ENCODE assay signal across 10 mouse cellular contexts in genomic region chr15:102393584-102394014, GRCm38 (mm10). TPM values are rescaled to one million over a fixed set of nuclear protein-coding genes. Genes with fewer than 3 reads are reported as not detected.
DNase-seq lines count a peak whose midpoint lies in the region; ATAC-seq and TF ChIP-seq lines count a peak whose summit lies in the region.
"Had no signal": no experiment of that assay in that cellular context is flagged by ENCODE, and none has a peak within 500 bp of the region (broad histone marks: within the 10 kb centered on the region; RNA-seq: fewer than 3 reads in every experiment).

No protein-coding gene starts in this region.

- no peak; the same call in 1 of the 2 replicates for TF ChIP-seq CTCF in heart, adult 2 months (IDR thresholded peaks at IDR 0.05)
- no peak for TF ChIP-seq CTCF in heart, postnatal 0 days (IDR thresholded peaks at IDR 0.05; ENCODE audit: low read depth)

- peak in 1 of 2 experiments; percentile 48 for DNase-seq in heart, adult 2 months
- no peak for DNase-seq in heart, postnatal 14 days
- DNase-seq in ZHBTc4 (ENCODE audit: low read depth, low spot score): peak; percentile 86
- DNase-seq in heart, postnatal 0 days (ENCODE audit: low spot score): no peak
- no peak for DNase-seq in cerebellum, adult 18-20 months
- DNase-seq: cerebellum, postnatal 25 days had no signal

- H3K9ac ChIP-seq in heart, adult 2 months (ENCODE audit: low read depth, low read length): no peak overlapping the region
- H3K9ac ChIP-seq in heart, postnatal 0 days (replicated peaks; ENCODE audit: low read depth, low read length): no peak overlapping the region
- H3K9ac ChIP-seq in forebrain, embryonic 12.5 days: no peak overlapping the region
- no peak overlapping the region for H3K9ac ChIP-seq in forebrain, embryonic 15.5 days (replicated peaks)

- intact Hi-C loops in heart, adult 2 months (cut with DNase I): no loop called here
- intact Hi-C loops in heart, postnatal 14 days (cut with DNase I): no loop called here

- H3K9me3 ChIP-seq in heart, postnatal 0 days (replicated peaks; ENCODE audit: control insufficient read depth, low read length): no peaks in the 10 kb centered on the region
- H3K9me3 ChIP-seq in forebrain, embryonic 12.5 days: no peaks in the 10 kb centered on the region
- H3K9me3 ChIP-seq in forebrain, embryonic 15.5 days: no peaks in the 10 kb centered on the region

- no peak overlapping the region for H3K4me2 ChIP-seq in heart, postnatal 0 days (ENCODE audit: low read depth, low read length)
- no peak overlapping the region for H3K4me2 ChIP-seq in forebrain, embryonic 12.5 days
- no peak overlapping the region for H3K4me2 ChIP-seq in forebrain, embryonic 15.5 days (replicated peaks)

- TF ChIP-seq EP300 in heart, adult 2 months (IDR thresholded peaks at IDR 0.05; ENCODE audit: insufficient read depth, low read depth, low read length): no peak
- TF ChIP-seq EP300 in heart, postnatal 0 days (IDR thresholded peaks at IDR 0.05; ENCODE audit: low read depth): no peak

- peaks cover 6% of the 10 kb centered on the region; the same call in 1 of the 2 replicates for H3K36me3 ChIP-seq in heart, adult 2 months (ENCODE audit: control insufficient read depth, insufficient read depth, low read length)
- H3K36me3 ChIP-seq in heart, postnatal 0 days (replicated peaks; ENCODE audit: control insufficient read depth, insufficient read depth, low read length): no peaks in the 10 kb centered on the region
- H3K36me3 ChIP-seq in forebrain, embryonic 12.5 days (replicated peaks): no peaks in the 10 kb centered on the region
- no peaks in the 10 kb centered on the region for H3K36me3 ChIP-seq in forebrain, embryonic 15.5 days

- peak overlapping the region; percentile 79 for H3K27ac ChIP-seq in heart, adult 2 months
- peak overlapping the region; percentile 57 for H3K27ac ChIP-seq in heart, postnatal 0 days (ENCODE audit: low read depth)
- H3K27ac ChIP-seq in forebrain, embryonic 12.5 days: no peak overlapping the region
- H3K27ac ChIP-seq in forebrain, embryonic 15.5 days (replicated peaks): no peak overlapping the region

- no peak overlapping the region for H3K4me3 ChIP-seq in heart, adult 2 months
- no peak overlapping the region for H3K4me3 ChIP-seq in heart, postnatal 0 days (ENCODE audit: low read depth, low read length)
- H3K4me3 ChIP-seq in forebrain, embryonic 12.5 days (replicated peaks): no peak overlapping the region
- no peak overlapping the region for H3K4me3 ChIP-seq in forebrain, embryonic 15.5 days

- H3K79me2 ChIP-seq in heart, adult 2 months (replicated peaks; ENCODE audit: control insufficient read depth, insufficient read depth, low read length): no peaks in the 10 kb centered on the region

- ATAC-seq in heart, postnatal 0 days (ENCODE audit: insufficient read depth, low read depth): peak; percentile 28
- ATAC-seq in megakaryocyte, adult 5-6 weeks (ENCODE audit: poor library complexity, severe bottlenecking): peak; percentile 99
- ATAC-seq in forebrain, embryonic 12.5 days (ENCODE audit: low FRiP score): no peak
- no peak for ATAC-seq in forebrain, embryonic 15.5 days (replicated peaks)

- no peaks in the 10 kb centered on the region for H3K27me3 ChIP-seq in heart, adult 2 months (ENCODE audit: control insufficient read depth, insufficient read depth, low read length)
- no peaks in the 10 kb centered on the region for H3K27me3 ChIP-seq in heart, postnatal 0 days (ENCODE audit: control insufficient read depth, insufficient read depth, low read length)
- H3K27me3 ChIP-seq in forebrain, embryonic 12.5 days: 0 out of 2 replicates have a peak, but pooled peaks cover 4% of the 10 kb centered on the region
- H3K27me3 ChIP-seq in forebrain, embryonic 15.5 days: no peaks in the 10 kb centered on the region

- no peak for TF ChIP-seq POLR2A in heart, adult 2 months (IDR thresholded peaks at IDR 0.05; ENCODE audit: insufficient read depth, low read depth, low read length)

- peaks cover 12% of the 10 kb centered on the region for H3K4me1 ChIP-seq in heart, adult 2 months (ENCODE audit: control insufficient read depth, insufficient read depth, low read length)
- peaks cover 9% of the 10 kb centered on the region; the same call in 1 of the 2 replicates for H3K4me1 ChIP-seq in heart, postnatal 0 days (ENCODE audit: control insufficient read depth, insufficient read depth)
- H3K4me1 ChIP-seq in forebrain, embryonic 12.5 days: peaks cover 10% of the 10 kb centered on the region
- no peaks in the 10 kb centered on the region for H3K4me1 ChIP-seq in forebrain, embryonic 15.5 days

RNA-seq across cellular contexts. Expression of gene Sp1, which starts 12.3 kb away (rescaled TPM):
- 10 to 100 TPM; 36.5 to 41.5 TPM for total RNA-seq in heart, adult 2 months (2021)
- 9.6 and 17.3 TPM in 2 replicates for polyA plus RNA-seq in heart, adult 2 months (2012; rRNA removed)
- 10 to 100 TPM; 47.5 to 52.3 TPM for total RNA-seq in heart, postnatal 14 days (2021)
- 32.1 and 32.6 TPM in 2 replicates for total RNA-seq in heart, postnatal 0 days (2014; rRNA removed; ENCODE audit: low replicate concordance)
- polyA plus RNA-seq in heart, postnatal 0 days (2015; fragmentation: Nextera tagmentation; extraction: Ambion mirVana): 3.0 and 3.1 TPM in 2 replicates
- 68.3 and 71.8 TPM in 2 replicates for total RNA-seq in megakaryocyte, adult 5-6 weeks (2015)
- 64.1 and 72.2 TPM in 2 replicates for total RNA-seq in megakaryocyte, adult 5-6 weeks (2017)
- 10.8 and 11.2 TPM in 2 replicates for polyA plus RNA-seq in forebrain, embryonic 12.5 days (2016; fragmentation: Nextera tagmentation; extraction: Ambion mirVana)
- polyA plus RNA-seq in forebrain, embryonic 15.5 days (2015; fragmentation: Nextera tagmentation; extraction: Ambion mirVana): 5.4 and 5.6 TPM in 2 replicates

RNA-seq across cellular contexts. Expression of gene Sp7, which starts 26.6 kb away (rescaled TPM):
- total RNA-seq in heart, adult 2 months (2021): not detected
- 0.06 TPM in 1 of 2 replicates, not detected in the other for polyA plus RNA-seq in heart, adult 2 months (2012; rRNA removed)
- not detected for total RNA-seq in heart, postnatal 14 days (2021)
- not detected in 2 replicates for total RNA-seq in heart, postnatal 0 days (2014; rRNA removed; ENCODE audit: low replicate concordance)
- not detected in 2 replicates for polyA plus RNA-seq in heart, postnatal 0 days (2015; fragmentation: Nextera tagmentation; extraction: Ambion mirVana)
- total RNA-seq in megakaryocyte, adult 5-6 weeks (2015): not detected in 2 replicates
- total RNA-seq in megakaryocyte, adult 5-6 weeks (2017): not detected in 2 replicates
- 0.32 and 0.46 TPM in 2 replicates for polyA plus RNA-seq in forebrain, embryonic 12.5 days (2016; fragmentation: Nextera tagmentation; extraction: Ambion mirVana)
- polyA plus RNA-seq in forebrain, embryonic 15.5 days (2015; fragmentation: Nextera tagmentation; extraction: Ambion mirVana): 0.36 and 0.40 TPM in 2 replicates
- total RNA-seq: heart, postnatal 10 days had no signal

RNA-seq across cellular contexts. Expression of gene Aaas, which starts 43.0 kb away (rescaled TPM):
- 10 to 100 TPM; 10.8 to 13.2 TPM for total RNA-seq in heart, adult 2 months (2021)
- polyA plus RNA-seq in heart, adult 2 months (2012; rRNA removed): 22.1 and 26.2 TPM in 2 replicates
- total RNA-seq in heart, postnatal 14 days (2021): 10 to 100 TPM in 1 of 2 experiments, 1 to 10 TPM in 1; 9.5 to 15.2 TPM
- 25.9 and 59.6 TPM in 2 replicates for total RNA-seq in heart, postnatal 0 days (2014; rRNA removed; ENCODE audit: low replicate concordance)
- polyA plus RNA-seq in heart, postnatal 0 days (2015; fragmentation: Nextera tagmentation; extraction: Ambion mirVana): 18.8 and 20.4 TPM in 2 replicates
- 67.5 and 75.2 TPM in 2 replicates for total RNA-seq in megakaryocyte, adult 5-6 weeks (2015)
- 64.3 and 100 TPM in 2 replicates for total RNA-seq in megakaryocyte, adult 5-6 weeks (2017)
- polyA plus RNA-seq in forebrain, embryonic 12.5 days (2016; fragmentation: Nextera tagmentation; extraction: Ambion mirVana): 75.0 and 78.2 TPM in 2 replicates
- polyA plus RNA-seq in forebrain, embryonic 15.5 days (2015; fragmentation: Nextera tagmentation; extraction: Ambion mirVana): 42.6 and 44.9 TPM in 2 replicates

RNA-seq across cellular contexts. Expression of gene Amhr2, which starts 51.6 kb away (rescaled TPM):
- under 1 TPM; 0.36 to 0.60 TPM for total RNA-seq in heart, adult 2 months (2021)
- polyA plus RNA-seq in heart, adult 2 months (2012; rRNA removed): 0.31 and 0.44 TPM in 2 replicates
- total RNA-seq in heart, postnatal 14 days (2021): 1 to 10 TPM in 1 of 2 experiments, under 1 TPM in 1; 0.66 to 1.0 TPM
- 0.19 and 0.81 TPM in 2 replicates for total RNA-seq in heart, postnatal 0 days (2014; rRNA removed; ENCODE audit: low replicate concordance)
- 0.75 and 1.9 TPM in 2 replicates for polyA plus RNA-seq in heart, postnatal 0 days (2015; fragmentation: Nextera tagmentation; extraction: Ambion mirVana)
- total RNA-seq in megakaryocyte, adult 5-6 weeks (2015): not detected in 2 replicates
- total RNA-seq in megakaryocyte, adult 5-6 weeks (2017): not detected in 2 replicates
- 0.22 TPM in 2 replicates for polyA plus RNA-seq in forebrain, embryonic 12.5 days (2016; fragmentation: Nextera tagmentation; extraction: Ambion mirVana)
- 0.15 and 0.83 TPM in 2 replicates for polyA plus RNA-seq in forebrain, embryonic 15.5 days (2015; fragmentation: Nextera tagmentation; extraction: Ambion mirVana)

Comparison
In these comparisons a context has a peak if more than half of its experiments do, and no peak if none do; other contexts are left out.
1. H3K27ac ChIP-seq: peak in heart, adult 2 months (single experiment) and heart, postnatal 0 days (single experiment); none in forebrain, embryonic 12.5 days (single experiment) and forebrain, embryonic 15.5 days (single experiment).
2. ATAC-seq: peak in heart, postnatal 0 days (single experiment) and megakaryocyte, adult 5-6 weeks (single experiment); none in forebrain, embryonic 12.5 days (single experiment) and forebrain, embryonic 15.5 days (single experiment).